Mouse (Mus musculus) monocyte, adult 5-6 weeks (primary cell): ENCODE results near the gene Zdhhc7. TPM values are rescaled to one million over a fixed set of nuclear protein-coding genes. Genes with fewer than 3 reads are reported as not detected.

Source experiments
- ATAC-seq: fragments of 153-309, 156-312 bp; replicated peaks from 2 replicates; pipeline ENCODE4 v1.8.0; 2017; ENCODE audit warnings: mild to moderate bottlenecking; ENCODE audit not compliant: low TSS enrichment, insufficient number of reproducible peaks, severe bottlenecking, poor library complexity, low FRiP score
- total RNA-seq: library from RNA; stranded (forward); fragments of 200-1000, 200-491, 200-594 nt; gene quantifications from 3 replicates; pipeline ENCODE4 v1.2.3, GENCODE M21; 2017

Gene Zdhhc7
- total RNA-seq, 1 experiment from 2014 or later = 24.9 TPM

- ATAC-seq = no peak
These were observed 55.8 kb downstream of the Zdhhc7 start for GRCm38 (mm10) chr8:120045471-120045870.

- ATAC-seq = 0 out of 2 replicates have a peak, but pooled peaks have one; percentile 20
These were observed 56.4 kb downstream of the Zdhhc7 start for GRCm38 (mm10) chr8:120044907-120045306.

GRCm38 (mm10) chr8:120042542-120043312 is 58.6 kb downstream of the Zdhhc7 start:
- ATAC-seq = no peak

- peak; percentile 83 for ATAC-seq
These were observed 60.4 kb downstream of the Zdhhc7 start for GRCm38 (mm10) chr8:120040861-120041260.

- ATAC-seq = no peak
These were observed 61.9 kb downstream of the Zdhhc7 start for GRCm38 (mm10) chr8:120039313-120039919.

- ATAC-seq = no peak
These were observed 62.5 kb downstream of the Zdhhc7 start for GRCm38 (mm10) chr8:120038741-120039140.

GRCm38 (mm10) chr8:120037611-120038010 is 63.7 kb downstream of the Zdhhc7 start:
- no peak for ATAC-seq

- ATAC-seq = no peak
These were observed 64.1 kb downstream of the Zdhhc7 start for GRCm38 (mm10) chr8:120037199-120037598.

- ATAC-seq = no peak
These were observed 64.7 kb downstream of the Zdhhc7 start for GRCm38 (mm10) chr8:120036578-120036977.

GRCm38 (mm10) chr8:120036111-120036510 is 65.2 kb downstream of the Zdhhc7 start:
- ATAC-seq = no peak

- ATAC-seq = no peak
These were observed 66.8 kb downstream of the Zdhhc7 start for GRCm38 (mm10) chr8:120034471-120034870.

GRCm38 (mm10) chr8:120032549-120033208 is 68.6 kb downstream of the Zdhhc7 start:
- ATAC-seq = no peak

Other genes starting within 250 kb of the Zdhhc7 start
- 8.5 to 16.5 TPM (median 14.2 TPM) in 3 replicates for gene Klhl36, start 239.2 kb downstream of the Zdhhc7 start, total RNA-seq
- 27.0 to 27.9 TPM (median 27.1 TPM) in 3 replicates for gene Usp10, start 191.1 kb downstream of the Zdhhc7 start, total RNA-seq
- gene Gm20388, start 190.6 kb downstream of the Zdhhc7 start, total RNA-seq = 10.0 to 63.8 TPM (median 16.1 TPM) in 3 replicates
- 0.10 TPM in 1 of 3 replicates, not detected in the others for gene Crispld2, start 109.0 kb downstream of the Zdhhc7 start, total RNA-seq
- 101 to 149 TPM (median 129 TPM) in 3 replicates for gene 6430548M08Rik, start 12.7 kb upstream of the Zdhhc7 start, total RNA-seq
- gene Fam92b, start 76.0 kb upstream of the Zdhhc7 start, total RNA-seq = not detected in 3 replicates
- 9.9 to 23.3 TPM (median 10.5 TPM) in 3 replicates for gene Gse1, start 127.0 kb upstream of the Zdhhc7 start, total RNA-seq